Comparison of ENCODE assay signal across 8 mouse cellular contexts in genomic region chr8:110618391-110619207, GRCm38 (mm10). TPM values are rescaled to one million over a fixed set of nuclear protein-coding genes. Genes with fewer than 3 reads are reported as not detected.
DNase-seq lines count a peak whose midpoint lies in the region; ATAC-seq and TF ChIP-seq lines count a peak whose summit lies in the region.

Gene Vac14 (plus strand): TSS chr8:110618585.

- peak within 1 kb of the TSS; percentile 83 to 95 for H3K4me3 ChIP-seq in ES-E14 (ENCODE audit: insufficient read depth in 1 of 2, low read depth in 1 of 2, low read length in 2 of 2, poor library complexity in 1 of 2, severe bottlenecking in 1 of 2)
- H3K4me3 ChIP-seq in forebrain, embryonic 15.5 days = peak within 1 kb of the TSS; percentile 75
- H3K4me3 ChIP-seq in lung, adult 2 months (replicated peaks; ENCODE audit: extremely low read depth, low read depth, low read length) = peak within 1 kb of the TSS; percentile 83

- WGBS in forebrain, embryonic 15.5 days = under 1% methylated on average over 67 of the region's 67 CpGs
- under 1% methylated on average over 67 of the region's 67 CpGs for WGBS in lung, adult 2 months

- H3K4me2 ChIP-seq in forebrain, embryonic 15.5 days (replicated peaks) = peak within 1 kb of the TSS; percentile 84

- no peak for TF ChIP-seq CTCF in lung, adult 2 months (IDR thresholded peaks at IDR 0.05; ENCODE audit: insufficient read depth, low read length)

- intact Hi-C loops in heart, postnatal 25 days (cut with DNase I) = loop anchor here (10.0 kb wide), 1 partner anchor 404 kb away; the partner anchor contains the start of gene Cmtr2

- peaks cover 6% of the 10 kb centered on the region; the same call in 1 of the 2 replicates for H3K36me3 ChIP-seq in ES-E14 (ENCODE audit: control insufficient read depth, insufficient read depth, low read length, poor library complexity, severe bottlenecking)
- no peaks in the 10 kb centered on the region for H3K36me3 ChIP-seq in forebrain, embryonic 15.5 days

- peak; percentile 60; the same call in 1 of the 2 replicates for TF ChIP-seq POLR2A in lung, adult 2 months (IDR thresholded peaks at IDR 0.05; ENCODE audit: borderline replicate concordance, extremely low read depth, low read depth, low read length)

- peak; percentile 95 for DNase-seq in ES-E14 (ENCODE audit: low read depth, low spot score)
- DNase-seq in cerebellum, adult 11-12 months = peak; percentile 98
- peak; percentile 91 for DNase-seq in heart, postnatal 25 days (ENCODE audit: low spot score)
- peak; percentile 94 to 98 for DNase-seq in layer of hippocampus, adult 18-20 months (ENCODE audit: low spot score in 2 of 2)
- DNase-seq in lung, adult 2 months = peak; percentile 97
- peak; percentile 94 to 97 for DNase-seq in thymus, adult 18-20 months

- peak within 1 kb of the TSS; percentile 94 for H3K9ac ChIP-seq in ES-E14 (ENCODE audit: insufficient read depth, low read depth, low read length, poor library complexity, severe bottlenecking)
- peak within 1 kb of the TSS; percentile 69 for H3K9ac ChIP-seq in forebrain, embryonic 15.5 days (replicated peaks)

- ATAC-seq in forebrain, embryonic 15.5 days (replicated peaks) = peak; percentile 97
- peak; percentile 95 for ATAC-seq in neutrophil, adult 5-6 weeks (ENCODE audit: extremely low read depth, insufficient number of reproducible peaks, low FRiP score, poor library complexity, severe bottlenecking)

- no peaks in the 10 kb centered on the region for H3K9me3 ChIP-seq in ES-E14 (ENCODE audit: control insufficient read depth, insufficient read depth, low read depth, low read length)
- H3K9me3 ChIP-seq in forebrain, embryonic 15.5 days = no peaks in the 10 kb centered on the region

- peaks cover 0 to 6% of the 10 kb centered on the region in 2 experiments; a peak in 2 of 4 replicates for H3K4me1 ChIP-seq in ES-E14 (ENCODE audit: control insufficient read depth in 2 of 2, insufficient read depth in 2 of 2, low read length in 2 of 2, poor library complexity in 1 of 2)
- peaks cover 31% of the 10 kb centered on the region for H3K4me1 ChIP-seq in forebrain, embryonic 15.5 days
- H3K4me1 ChIP-seq in lung, adult 2 months (ENCODE audit: control insufficient read depth, insufficient read depth, low read length) = no peaks in the 10 kb centered on the region

- no peaks in the 10 kb centered on the region for H3K27me3 ChIP-seq in forebrain, embryonic 15.5 days

- in situ Hi-C loops in ES-E14 (cut with MboI; ENCODE audit: low sequenced_read_pairs in 2 of 2, unreplicated experiment in 2 of 2) = no loop called here

- H3K27ac ChIP-seq in ES-E14 (ENCODE audit: insufficient read depth, low read depth, low read length, poor library complexity, severe bottlenecking) = no peak within 1 kb of the TSS
- peak within 1 kb of the TSS; percentile 85 for H3K27ac ChIP-seq in forebrain, embryonic 15.5 days (replicated peaks)

TF ChIP-seq in ES-E14, 5 proteins besides CTCF, POLR2A, EP300 and RAD21:
- peak; percentile 73; the same call in 1 of the 2 replicates for TF ChIP-seq HCFC1 (IDR thresholded peaks at IDR 0.05; ENCODE audit: borderline replicate concordance, insufficient read depth, low read length)
- TF ChIP-seq CHD2 (IDR thresholded peaks at IDR 0.05; ENCODE audit: low read depth, low read length) = no peak

RNA-seq across cellular contexts. Expression of gene Vac14, which starts in this region (rescaled TPM):
- total RNA-seq in ES-E14 (2012; rRNA removed) = 33.1 and 40.3 TPM in 2 replicates
- 27.9 and 29.1 TPM in 2 replicates for polyA plus RNA-seq in forebrain, embryonic 15.5 days (2015; fragmentation: Nextera tagmentation; extraction: Ambion mirVana)
- 10 to 100 TPM; 14.7 to 15.3 TPM for total RNA-seq in heart, postnatal 25 days (2021)
- total RNA-seq in layer of hippocampus, adult 18-20 months (2021) = 10 to 100 TPM; 24.4 to 26.1 TPM
- polyA plus RNA-seq in lung, adult 2 months (2012; rRNA removed) = 33.3 TPM in 2 replicates
- 23.2 and 26.2 TPM in 2 replicates for total RNA-seq in neutrophil, adult 5-6 weeks (2017)
